8 mouse cellular contexts compared by ENCODE assay signal in the genomic region with DNA sequence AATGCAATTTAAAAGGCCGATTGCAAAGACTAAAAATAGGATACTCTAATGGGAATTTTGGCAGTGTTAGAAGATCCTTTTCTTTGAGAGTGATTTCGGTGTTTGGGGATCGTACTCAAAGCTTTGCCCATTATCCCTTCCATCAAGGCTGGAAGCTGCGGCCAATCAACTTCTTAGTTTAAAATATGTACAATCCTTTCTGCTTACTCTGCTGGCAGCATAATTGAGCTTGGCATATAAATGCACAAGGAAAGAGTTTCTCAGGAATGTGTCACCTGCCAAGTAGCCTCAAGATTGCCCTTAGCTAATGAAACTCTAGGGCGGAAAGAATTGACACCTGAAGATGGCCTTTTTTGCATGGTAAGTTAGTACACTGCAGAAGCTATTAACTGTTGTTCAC. TPM values are rescaled to one million over a fixed set of nuclear protein-coding genes. Genes with fewer than 3 reads are reported as not detected.
DNase-seq lines count a peak whose midpoint lies in the region; ATAC-seq and TF ChIP-seq lines count a peak whose summit lies in the region.

No protein-coding gene starts in this region.

- 11% methylated on average over 5 of the region's 5 CpGs for WGBS in kidney, embryonic 15.5 days
- 15% methylated on average over 5 of the region's 5 CpGs for WGBS in intestine, embryonic 14.5 days
- WGBS in midbrain, postnatal 0 days, result 10% methylated on average over 5 of the region's 5 CpGs

- no peak for DNase-seq in kidney, adult 8-10 months
- DNase-seq in intestine, embryonic 14.5 days (ENCODE audit: low spot score), result no peak
- peak; percentile 21 for DNase-seq in midbrain, postnatal 0 days (ENCODE audit: low spot score)
- DNase-seq in thymus, postnatal 36 days, result no peak
- DNase-seq in spleen, postnatal 14 days (ENCODE audit: low spot score in 2 of 2), result no peak
- DNase-seq in thymus, postnatal 10 days (ENCODE audit: low spot score in 2 of 2), result no peak

- H3K36me3 ChIP-seq in kidney, embryonic 15.5 days, result peaks cover 6% of the 10 kb centered on the region; the same call in 1 of the 2 replicates
- no peaks in the 10 kb centered on the region for H3K36me3 ChIP-seq in intestine, embryonic 14.5 days (ENCODE audit: control insufficient read depth, insufficient read depth, low read length)
- H3K36me3 ChIP-seq in midbrain, postnatal 0 days (ENCODE audit: insufficient read depth, low read length), result 0 out of 2 replicates have a peak, but pooled peaks cover 2% of the 10 kb centered on the region

- H3K4me3 ChIP-seq in kidney, embryonic 15.5 days (replicated peaks), result peak overlapping the region; percentile 86
- peak overlapping the region; percentile 83 for H3K4me3 ChIP-seq in brown adipose tissue, adult 24 weeks (ENCODE audit: insufficient read depth, low read depth, low read length)
- H3K4me3 ChIP-seq in intestine, embryonic 14.5 days (ENCODE audit: low read depth, low read length), result peak overlapping the region; percentile 69
- peak overlapping the region; percentile 79 for H3K4me3 ChIP-seq in midbrain, postnatal 0 days (ENCODE audit: low read depth, low read length)

- ATAC-seq in kidney, embryonic 15.5 days (replicated peaks; ENCODE audit: low FRiP score), result no peak
- ATAC-seq in intestine, embryonic 14.5 days (replicated peaks; ENCODE audit: low FRiP score, low TSS enrichment, low read depth), result no peak
- ATAC-seq in midbrain, postnatal 0 days (ENCODE audit: low FRiP score), result no peak

- peaks cover 28% of the 10 kb centered on the region for H3K4me1 ChIP-seq in kidney, embryonic 15.5 days
- peaks cover 16% of the 10 kb centered on the region for H3K4me1 ChIP-seq in brown adipose tissue, adult 24 weeks (ENCODE audit: control insufficient read depth, insufficient read depth, insufficient read length, low read length)
- H3K4me1 ChIP-seq in intestine, embryonic 14.5 days (replicated peaks; ENCODE audit: control insufficient read depth, insufficient read depth, low read length), result peaks cover 19% of the 10 kb centered on the region
- 0 out of 2 replicates have a peak, but pooled peaks cover 5% of the 10 kb centered on the region for H3K4me1 ChIP-seq in midbrain, postnatal 0 days (ENCODE audit: insufficient read depth, low read length)

- no peaks in the 10 kb centered on the region for H3K27me3 ChIP-seq in kidney, embryonic 15.5 days
- no peaks in the 10 kb centered on the region for H3K27me3 ChIP-seq in intestine, embryonic 14.5 days (replicated peaks; ENCODE audit: control insufficient read depth, insufficient read depth, low read length)
- H3K27me3 ChIP-seq in midbrain, postnatal 0 days (ENCODE audit: insufficient read depth, low read length), result no peaks in the 10 kb centered on the region

- no peaks in the 10 kb centered on the region for H3K9me3 ChIP-seq in kidney, embryonic 15.5 days (replicated peaks)
- no peaks in the 10 kb centered on the region for H3K9me3 ChIP-seq in intestine, embryonic 14.5 days (ENCODE audit: control insufficient read depth, low read length)
- H3K9me3 ChIP-seq in midbrain, postnatal 0 days (ENCODE audit: low read length), result no peaks in the 10 kb centered on the region

- peak overlapping the region; percentile 76 for H3K4me2 ChIP-seq in kidney, embryonic 15.5 days
- peak overlapping the region; percentile 71 for H3K4me2 ChIP-seq in intestine, embryonic 14.5 days (ENCODE audit: low read length)
- H3K4me2 ChIP-seq in midbrain, postnatal 0 days (ENCODE audit: low read depth, low read length, poor library complexity, severe bottlenecking), result peak overlapping the region; percentile 61

- TF ChIP-seq CTCF in midbrain, postnatal 0 days (IDR thresholded peaks at IDR 0.05), result no peak

- H3K9ac ChIP-seq in kidney, embryonic 15.5 days, result peak overlapping the region; percentile 73
- peak overlapping the region; percentile 64 for H3K9ac ChIP-seq in intestine, embryonic 14.5 days (ENCODE audit: low read length)
- peak overlapping the region; percentile 86 for H3K9ac ChIP-seq in midbrain, postnatal 0 days (replicated peaks; ENCODE audit: low read length, poor library complexity, severe bottlenecking)

- no peak overlapping the region for H3K27ac ChIP-seq in kidney, embryonic 15.5 days
- 0 out of 2 replicates have a peak overlapping the region, but pooled peaks have one; percentile 10 for H3K27ac ChIP-seq in brown adipose tissue, adult 24 weeks (replicated peaks; ENCODE audit: low read depth, low read length)
- no peak overlapping the region for H3K27ac ChIP-seq in intestine, embryonic 14.5 days (ENCODE audit: low read depth)
- 0 out of 2 replicates have a peak overlapping the region, but pooled peaks have one; percentile 88 for H3K27ac ChIP-seq in midbrain, postnatal 0 days (ENCODE audit: low read depth, low read length)

RNA-seq across cellular contexts. Expression of gene Cnst, which starts 1.0 kb away (rescaled TPM):
- polyA plus RNA-seq in kidney, embryonic 15.5 days (2015; fragmentation: Nextera tagmentation; extraction: Ambion mirVana), result 13.8 and 15.1 TPM in 2 replicates
- 43.3 and 57.1 TPM in 2 replicates for polyA plus RNA-seq in brown adipose tissue, adult 24 weeks (2012; ENCODE audit: insufficient read depth, insufficient read length, missing spikeins)
- 12.1 and 15.1 TPM in 2 replicates for polyA plus RNA-seq in intestine, embryonic 14.5 days (2014; fragmentation: Nextera tagmentation; extraction: Ambion mirVana)
- total RNA-seq in midbrain, postnatal 0 days (2014; rRNA removed), result 35.8 and 36.8 TPM in 2 replicates
- 16.4 and 16.5 TPM in 2 replicates for polyA plus RNA-seq in midbrain, postnatal 0 days (2015; fragmentation: Nextera tagmentation; extraction: Ambion mirVana)

RNA-seq across cellular contexts. Expression of gene Tfb2m, which starts 1.1 kb away (rescaled TPM):
- polyA plus RNA-seq in kidney, embryonic 15.5 days (2015; fragmentation: Nextera tagmentation; extraction: Ambion mirVana), result 29.2 and 33.6 TPM in 2 replicates
- polyA plus RNA-seq in brown adipose tissue, adult 24 weeks (2012; ENCODE audit: insufficient read depth, insufficient read length, missing spikeins), result 82.7 and 125 TPM in 2 replicates
- 26.4 and 29.5 TPM in 2 replicates for polyA plus RNA-seq in intestine, embryonic 14.5 days (2014; fragmentation: Nextera tagmentation; extraction: Ambion mirVana)
- total RNA-seq in midbrain, postnatal 0 days (2014; rRNA removed), result 13.4 and 14.2 TPM in 2 replicates
- 29.5 and 31.1 TPM in 2 replicates for polyA plus RNA-seq in midbrain, postnatal 0 days (2015; fragmentation: Nextera tagmentation; extraction: Ambion mirVana)

RNA-seq across cellular contexts. Expression of gene Smyd3, which starts 29.3 kb away (rescaled TPM):
- 19.3 and 21.8 TPM in 2 replicates for polyA plus RNA-seq in kidney, embryonic 15.5 days (2015; fragmentation: Nextera tagmentation; extraction: Ambion mirVana)
- 3.0 and 6.1 TPM in 2 replicates for polyA plus RNA-seq in brown adipose tissue, adult 24 weeks (2012; ENCODE audit: insufficient read depth, insufficient read length, missing spikeins)
- polyA plus RNA-seq in intestine, embryonic 14.5 days (2014; fragmentation: Nextera tagmentation; extraction: Ambion mirVana), result 22.3 and 26.7 TPM in 2 replicates
- 15.8 and 24.4 TPM in 2 replicates for total RNA-seq in midbrain, postnatal 0 days (2014; rRNA removed)
- polyA plus RNA-seq in midbrain, postnatal 0 days (2015; fragmentation: Nextera tagmentation; extraction: Ambion mirVana), result 23.1 and 28.4 TPM in 2 replicates

Comparison
In these comparisons a context has a peak if more than half of its experiments do, and no peak if none do; other contexts are left out.
1. H3K27ac ChIP-seq: peak in brown adipose tissue, adult 24 weeks (single experiment) and midbrain, postnatal 0 days (single experiment); none in kidney, embryonic 15.5 days (single experiment) and intestine, embryonic 14.5 days (single experiment).
2. Peak in every context shown above with its lines, with median percentiles within 50 percentile points of each other: H3K4me2 ChIP-seq, H3K4me3 ChIP-seq and H3K9ac ChIP-seq.